Mouse (Mus musculus) lung, embryonic 16.5 days (tissue): Measurements from ENCODE around the gene Pcnx3. TPM values are rescaled to one million over a fixed set of nuclear protein-coding genes. Genes with fewer than 3 reads are reported as not detected.

Experiments used
- ATAC-seq: fragments of 200-750 bp; cut with Nextera tagmentation; 2 replicates; pipeline ENCODE4 v1.8.0; 2017; ENCODE audit warnings: low read depth, mild to moderate bottlenecking, moderate library complexity
- H3K27ac ChIP-seq: fragments of 300-500 bp; sonication (generic); 2 replicates; pipeline ENCODE4 v1.5.1; 2014; ENCODE audit warnings: mild to moderate bottlenecking, control low read depth, low read length
- H3K27me3 ChIP-seq: fragments of 300-500 bp; sonication (generic); 2 replicates; pipeline ENCODE4 v1.6.1; 2014; ENCODE audit warnings: low read depth, low read length, mixed read lengths; ENCODE audit not compliant: control insufficient read depth, insufficient read depth
- H3K36me3 ChIP-seq: fragments of 300-500 bp; sonication (generic); 2 replicates; pipeline ENCODE4 v1.6.1; 2014; ENCODE audit warnings: low read length; ENCODE audit not compliant: control insufficient read depth, insufficient read depth
- H3K4me1 ChIP-seq: fragments of 300-500 bp; sonication (generic); replicated peaks from 2 replicates; pipeline ENCODE4 v1.6.1; 2014; ENCODE audit warnings: low read length, mixed read lengths; ENCODE audit not compliant: control insufficient read depth, insufficient read depth
- H3K4me2 ChIP-seq: fragments of 300-500 bp; sonication (generic); 2 replicates; pipeline ENCODE4 v1.6.1; 2014; ENCODE audit warnings: low read depth, low read length, control low read depth
- H3K4me3 ChIP-seq: fragments of 300-500 bp; sonication (generic); 2 replicates; pipeline ENCODE4 v1.5.1; 2014; ENCODE audit warnings: mild to moderate bottlenecking, low read length, control low read depth
- H3K9ac ChIP-seq: fragments of 300-500 bp; sonication (generic); 2 replicates; pipeline ENCODE4 v1.6.1; 2014; ENCODE audit warnings: low read length, control low read depth
- H3K9me3 ChIP-seq: fragments of 300-500 bp; sonication (generic); 2 replicates; pipeline ENCODE4 v1.6.1; 2016; ENCODE audit warnings: low read length; ENCODE audit not compliant: control insufficient read depth
- WGBS: fragments of 180-500 bp; shearing (Covaris S2); extraction: QIAGEN DNeasy Blood & Tissue Kit; methylation state at CpG from one replicate; pipeline ENCODE4 v1.1.7; 2014; 5-methylcytosine and 5-hydroxymethylcytosine counted together
- polyA plus RNA-seq: library from polyadenylated mRNA; unstranded; fragments of >200 nt; fragmentation: Nextera tagmentation; extraction: Ambion mirVana; gene quantifications from 2 replicates; pipeline ENCODE4 v1.2.1, GENCODE M21; 2015

Pcnx3 gene
- polyA plus RNA-seq, 1 experiment from 2014 or later = 18.3 TPM

GRCm38 (mm10) chr19:5652570-5652969 lies 36.1 kb downstream of the Pcnx3 start:
- Histone ChIP-seq H3K36me3 (peaks cover 12% of the 10 kb centered on the region; the same call in 1 of the 2 replicates), H3K4me3 (no peak overlapping the region), H3K4me2 (no peak overlapping the region), H3K4me1 (peaks cover 21% of the 10 kb centered on the region), H3K27ac (no peak overlapping the region), H3K9me3 (no peaks in the 10 kb centered on the region), H3K27me3 (no peaks in the 10 kb centered on the region), H3K9ac (no peak overlapping the region)
- ATAC-seq = no peak
- WGBS = 85% methylated on average over 6 of the region's 6 CpGs

GRCm38 (mm10) chr19:5651502-5652274 lies 37.0 kb downstream of the Pcnx3 start:
- H3K4me3 ChIP-seq = no peak overlapping the region
- peaks cover 21% of the 10 kb centered on the region for H3K4me1 ChIP-seq
- no peak overlapping the region for H3K9ac ChIP-seq
- ATAC-seq = no peak
- no peaks in the 10 kb centered on the region for H3K9me3 ChIP-seq
- H3K36me3 ChIP-seq = peaks cover 19% of the 10 kb centered on the region; the same call in 1 of the 2 replicates
- 61% methylated on average over 13 of the region's 13 CpGs for WGBS
- no peak overlapping the region for H3K27ac ChIP-seq
- H3K4me2 ChIP-seq = no peak overlapping the region
- H3K27me3 ChIP-seq = no peaks in the 10 kb centered on the region

DNA sequence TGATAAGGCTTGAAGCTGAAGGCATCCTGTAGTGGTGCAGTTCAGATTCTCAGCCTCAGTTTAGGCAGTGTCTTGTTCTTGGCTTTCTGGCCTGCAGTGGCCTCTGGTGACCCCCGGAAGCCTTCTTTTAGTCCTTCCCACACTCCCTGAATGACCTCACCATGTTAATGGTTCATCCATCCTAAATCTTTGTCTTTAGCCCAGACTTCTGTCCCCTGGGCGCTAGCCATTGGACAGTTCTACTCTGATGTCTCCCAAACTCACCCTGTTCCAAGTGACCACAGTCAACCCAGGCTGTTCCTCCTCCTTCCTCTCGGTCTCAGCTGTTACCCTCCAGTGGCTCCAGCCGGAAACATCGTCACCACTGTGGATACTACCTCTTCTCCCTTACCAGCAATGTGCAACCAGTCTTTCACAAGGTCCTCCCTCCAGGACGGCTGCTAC lies 39.4 kb downstream of the Pcnx3 start:
- Histone ChIP-seq H3K9me3 (no peaks in the 10 kb centered on the region), H3K4me3 (peak overlapping the region; percentile 30), H3K27ac (peak overlapping the region; percentile 89), H3K9ac (peak overlapping the region; percentile 57), H3K4me1 (peaks cover 14% of the 10 kb centered on the region), H3K27me3 (no peaks in the 10 kb centered on the region), H3K36me3 (peaks cover 37% of the 10 kb centered on the region), H3K4me2 (peak overlapping the region; percentile 60)
- no peak; the same call in 1 of the 2 replicates for ATAC-seq
- 65% methylated on average over 6 of the region's 6 CpGs for WGBS

- peak; percentile 96 for ATAC-seq
Measured at GRCm38 (mm10) chr19:5648401-5649297, 40.1 kb downstream of the Pcnx3 start.

DNA sequence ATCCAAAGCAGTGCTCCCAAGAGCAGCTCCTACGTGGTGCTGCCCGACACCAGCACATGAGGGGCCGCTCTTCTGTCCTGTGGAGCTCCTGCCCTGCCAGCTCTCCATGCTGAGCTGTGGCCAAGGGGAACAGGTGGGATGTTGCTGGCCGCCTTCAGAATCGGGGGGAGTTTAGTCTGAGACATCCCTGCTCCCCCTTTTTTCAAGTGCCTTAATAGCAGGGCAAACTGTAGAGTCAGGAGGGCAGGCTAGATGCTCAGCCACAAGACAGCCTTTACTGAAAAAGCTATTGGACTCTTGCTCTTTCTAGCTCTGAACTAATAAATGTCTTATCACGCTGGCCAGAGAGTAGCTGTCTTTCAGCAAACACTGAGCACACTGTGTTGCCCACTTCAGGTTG lies 40.9 kb downstream of the Pcnx3 start:
- 87% methylated on average over 6 of the region's 6 CpGs for WGBS
- no peak overlapping the region for H3K4me3 ChIP-seq
- no peak overlapping the region for H3K9ac ChIP-seq
- H3K4me2 ChIP-seq = no peak overlapping the region
- no peaks in the 10 kb centered on the region for H3K27me3 ChIP-seq
- H3K27ac ChIP-seq = peak overlapping the region; percentile 89
- peaks cover 40% of the 10 kb centered on the region for H3K36me3 ChIP-seq
- H3K4me1 ChIP-seq = peaks cover 12% of the 10 kb centered on the region
- H3K9me3 ChIP-seq = no peaks in the 10 kb centered on the region
- no peak for ATAC-seq

More at GRCm38 (mm10) chr19:5648401-5649297, 40.1 kb downstream of the Pcnx3 start:
- H3K9me3 ChIP-seq = no peaks in the 10 kb centered on the region
- peaks cover 12% of the 10 kb centered on the region for H3K4me1 ChIP-seq
- peak overlapping the region; percentile 60 for H3K4me2 ChIP-seq
- peak overlapping the region; percentile 57 for H3K9ac ChIP-seq
- H3K4me3 ChIP-seq = peak overlapping the region; percentile 30
- 8% methylated on average over 26 of the region's 26 CpGs for WGBS
- H3K27me3 ChIP-seq = no peaks in the 10 kb centered on the region
- peak overlapping the region; percentile 89 for H3K27ac ChIP-seq
- H3K36me3 ChIP-seq = peaks cover 39% of the 10 kb centered on the region

GRCm38 (mm10) chr19:5646731-5647330 lies 41.9 kb downstream of the Pcnx3 start:
- 92% methylated on average over 8 of the region's 8 CpGs for WGBS
- Histone ChIP-seq H3K4me3 (no peak overlapping the region), H3K27ac (no peak overlapping the region), H3K9me3 (no peaks in the 10 kb centered on the region), H3K4me2 (no peak overlapping the region), H3K36me3 (peaks cover 46% of the 10 kb centered on the region), H3K4me1 (peaks cover 12% of the 10 kb centered on the region), H3K9ac (no peak overlapping the region), H3K27me3 (no peaks in the 10 kb centered on the region)
- ATAC-seq = no peak

- ATAC-seq = no peak
- H3K4me1 ChIP-seq = peaks cover 12% of the 10 kb centered on the region
- no peak overlapping the region for H3K9ac ChIP-seq
- H3K27ac ChIP-seq = no peak overlapping the region
- WGBS = 95% methylated on average over 9 of the region's 9 CpGs
- no peak overlapping the region for H3K4me2 ChIP-seq
- H3K36me3 ChIP-seq = peaks cover 58% of the 10 kb centered on the region
- H3K4me3 ChIP-seq = no peak overlapping the region
- H3K9me3 ChIP-seq = no peaks in the 10 kb centered on the region
- H3K27me3 ChIP-seq = no peaks in the 10 kb centered on the region
Measured at GRCm38 (mm10) chr19:5645280-5645679, 43.4 kb downstream of the Pcnx3 start.

DNA sequence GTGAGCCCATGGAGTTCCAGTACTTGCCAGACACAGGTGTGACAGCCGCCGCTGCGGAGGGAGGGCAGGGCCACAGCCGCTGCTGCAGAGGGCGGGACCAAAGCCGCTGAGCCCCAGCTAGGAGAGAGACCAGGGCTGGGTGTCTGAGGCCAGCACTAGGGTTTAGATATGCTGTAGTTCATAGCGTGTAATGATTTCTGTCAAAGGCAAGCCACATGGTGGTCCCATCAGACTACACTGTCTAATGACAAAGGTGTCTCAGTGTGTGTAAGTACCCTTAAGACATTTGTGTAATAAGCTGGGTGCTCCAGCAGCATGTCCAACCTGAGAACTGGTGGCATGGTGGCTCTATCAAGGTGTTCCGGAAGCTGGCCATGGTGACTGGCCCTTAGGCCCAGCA lies 47.1 kb downstream of the Pcnx3 start:
- no peaks in the 10 kb centered on the region for H3K9me3 ChIP-seq
- H3K4me1 ChIP-seq = peaks cover 14% of the 10 kb centered on the region
- 85% methylated on average over 8 of the region's 8 CpGs for WGBS
- no peak overlapping the region for H3K27ac ChIP-seq
- no peak overlapping the region for H3K9ac ChIP-seq
- no peak for ATAC-seq
- H3K4me2 ChIP-seq = no peak overlapping the region
- H3K4me3 ChIP-seq = no peak overlapping the region
- H3K36me3 ChIP-seq = peaks cover 57% of the 10 kb centered on the region
- H3K27me3 ChIP-seq = no peaks in the 10 kb centered on the region

DNA sequence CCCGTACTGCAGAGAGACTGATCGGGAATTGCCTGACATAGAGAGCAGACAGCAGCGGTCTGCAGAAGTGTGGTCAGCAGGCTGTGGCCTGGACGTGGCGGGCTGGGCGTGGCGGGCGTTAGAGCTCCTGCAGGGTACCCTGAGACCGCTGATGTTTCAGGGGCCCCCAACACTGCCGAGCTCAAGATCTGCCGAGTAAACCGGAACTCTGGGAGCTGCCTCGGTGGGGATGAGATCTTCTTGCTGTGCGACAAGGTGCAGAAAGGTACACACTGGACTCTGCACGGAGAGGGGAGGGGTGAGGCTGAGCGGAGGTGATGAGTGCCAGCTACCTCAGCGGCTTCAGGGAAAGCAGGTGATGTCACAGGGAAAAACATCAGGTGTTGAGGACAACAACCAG lies 47.7 kb downstream of the Pcnx3 start:
- Histone ChIP-seq H3K9ac (no peak overlapping the region), H3K36me3 (peaks cover 53% of the 10 kb centered on the region), H3K4me2 (no peak overlapping the region), H3K27ac (no peak overlapping the region), H3K9me3 (no peaks in the 10 kb centered on the region), H3K27me3 (no peaks in the 10 kb centered on the region), H3K4me1 (peaks cover 16% of the 10 kb centered on the region), H3K4me3 (no peak overlapping the region)
- ATAC-seq = no peak
- 88% methylated on average over 17 of the region's 17 CpGs for WGBS
